Mouse (Mus musculus): ENCODE measurements around the gene Gsn.

DNA sequence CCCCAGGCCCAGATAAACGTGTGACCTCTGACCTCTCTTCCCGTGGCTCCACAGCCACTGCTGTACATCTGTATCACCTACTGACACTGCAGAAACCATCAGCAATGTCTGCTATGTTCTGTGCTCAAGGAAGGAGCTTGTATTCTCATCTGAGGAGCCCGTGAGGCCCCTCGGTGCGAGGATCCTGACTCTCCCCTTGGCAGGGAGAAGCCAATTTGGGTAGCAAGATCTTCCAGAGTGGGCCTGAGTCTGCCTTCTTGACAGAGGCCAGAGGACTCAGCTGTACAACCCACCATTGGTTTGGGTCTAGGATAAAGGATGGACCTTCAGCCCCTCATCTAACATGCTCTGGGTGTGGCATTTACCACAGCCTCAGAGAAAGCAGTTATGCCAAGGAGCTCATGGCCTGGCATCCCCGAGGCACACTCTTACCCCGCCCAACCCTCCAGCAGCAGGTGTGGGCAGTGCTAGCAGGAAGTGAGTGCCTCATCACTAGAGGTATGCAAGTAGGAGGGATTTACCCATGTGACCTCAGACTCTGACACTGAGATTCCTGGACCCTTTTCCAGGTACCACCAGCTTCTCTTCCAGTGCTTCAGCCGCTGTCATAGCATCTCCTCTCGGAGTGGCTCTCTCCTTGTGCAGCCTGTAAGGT is 10.2 kb downstream of the Gsn start:
- TF ChIP-seq ZNF384 (IDR thresholded peaks at IDR 0.05; ENCODE audit: low read depth, low read length), result no peak
- no peak for TF ChIP-seq HCFC1 (IDR thresholded peaks at IDR 0.05; ENCODE audit: borderline replicate concordance, insufficient read depth, low read length)
- no peak for TF ChIP-seq CHD2 (IDR thresholded peaks at IDR 0.05; ENCODE audit: low read depth, low read length)
- no peak for TF ChIP-seq ZC3H11A (IDR thresholded peaks at IDR 0.05; ENCODE audit: borderline replicate concordance, low read depth, low read length)

All from ES-E14 (cell line).